Mouse (Mus musculus): ENCODE measurements around the gene Arsg. TPM values are rescaled to one million over a fixed set of nuclear protein-coding genes. Genes with fewer than 3 reads are reported as not detected.

Gene Arsg
- total RNA-seq, 2 experiments from 2014 or later = 10.4 to 11.2 TPM

- no peak for DNase-seq (ENCODE audit: low spot score in 2 of 2)
Measured at GRCm38 (mm10) chr11:109494890-109495770, 22.0 kb downstream of the Arsg start.

GRCm38 (mm10) chr11:109495771-109496474 lies 22.7 kb downstream of the Arsg start:
- DNase-seq (ENCODE audit: low spot score in 2 of 2) = no peak

- no peak for DNase-seq (ENCODE audit: low spot score in 2 of 2)
Measured at GRCm38 (mm10) chr11:109496475-109496993, 23.4 kb downstream of the Arsg start.

GRCm38 (mm10) chr11:109496996-109497714 lies 24.0 kb downstream of the Arsg start:
- DNase-seq (ENCODE audit: low spot score in 2 of 2) = peak in 1 of 2 experiments; percentile 33

- DNase-seq (ENCODE audit: low spot score in 2 of 2) = no peak
Measured at GRCm38 (mm10) chr11:109497990-109498389, 24.8 kb downstream of the Arsg start.

- DNase-seq (ENCODE audit: low spot score in 2 of 2) = no peak
Measured at GRCm38 (mm10) chr11:109500206-109500605, 27.0 kb downstream of the Arsg start.

GRCm38 (mm10) chr11:109504977-109505376 lies 31.8 kb downstream of the Arsg start:
- no peak for DNase-seq (ENCODE audit: low spot score in 2 of 2)

GRCm38 (mm10) chr11:109505823-109506222 lies 32.6 kb downstream of the Arsg start:
- DNase-seq (ENCODE audit: low spot score in 2 of 2) = no peak

GRCm38 (mm10) chr11:109507068-109507467 lies 33.9 kb downstream of the Arsg start:
- DNase-seq (ENCODE audit: low spot score in 2 of 2) = no peak

GRCm38 (mm10) chr11:109512995-109513675 lies 40.0 kb downstream of the Arsg start:
- no peak for DNase-seq (ENCODE audit: low spot score in 2 of 2)

- DNase-seq (ENCODE audit: low spot score in 2 of 2) = no peak
Measured at GRCm38 (mm10) chr11:109514064-109514612, 41.0 kb downstream of the Arsg start.

- DNase-seq (ENCODE audit: low spot score in 2 of 2) = no peak
Measured at GRCm38 (mm10) chr11:109517330-109517729, 44.2 kb downstream of the Arsg start.

GRCm38 (mm10) chr11:109517816-109518215 lies 44.6 kb downstream of the Arsg start:
- no peak for DNase-seq (ENCODE audit: low spot score in 2 of 2)

GRCm38 (mm10) chr11:109520958-109521357 lies 47.8 kb downstream of the Arsg start:
- no peak for DNase-seq (ENCODE audit: low spot score in 2 of 2)

GRCm38 (mm10) chr11:109524869-109525268 lies 51.7 kb downstream of the Arsg start:
- DNase-seq (ENCODE audit: low spot score in 2 of 2) = no peak

GRCm38 (mm10) chr11:109525571-109525970 lies 52.4 kb downstream of the Arsg start:
- DNase-seq (ENCODE audit: low spot score in 2 of 2) = no peak

GRCm38 (mm10) chr11:109530030-109530429 lies 56.9 kb downstream of the Arsg start:
- peak in 1 of 2 experiments; percentile 12 for DNase-seq (ENCODE audit: low spot score in 2 of 2)

- DNase-seq (ENCODE audit: low spot score in 2 of 2) = no peak
Measured at GRCm38 (mm10) chr11:109535966-109536365, 62.8 kb downstream of the Arsg start.

- no peak for DNase-seq (ENCODE audit: low spot score in 2 of 2)
Measured at GRCm38 (mm10) chr11:109536939-109537338, 63.8 kb downstream of the Arsg start.

GRCm38 (mm10) chr11:109539290-109539689 lies 66.1 kb downstream of the Arsg start:
- DNase-seq (ENCODE audit: low spot score in 2 of 2) = no peak
